Mouse (Mus musculus): ENCODE results near the gene Olfr1150-ps1. TPM values are rescaled to one million over a fixed set of nuclear protein-coding genes. Genes with fewer than 3 reads are reported as not detected.

Gene Olfr1150-ps1
- total RNA-seq (2021) = not detected

- DNase-seq = no peak
Observed at GRCm38 (mm10) chr2:87843693-87844092, at the start of gene Olfr1150-ps1. Gene Olfr1150-ps1 (plus strand): TSS chr2:87843993.

GRCm38 (mm10) chr2:87800292-87800691 lies 43.5 kb upstream of the Olfr1150-ps1 start, which contains the start of gene Olfr1143:
Gene Olfr1143 (plus strand): TSS chr2:87800592.
- DNase-seq = no peak

DNA sequence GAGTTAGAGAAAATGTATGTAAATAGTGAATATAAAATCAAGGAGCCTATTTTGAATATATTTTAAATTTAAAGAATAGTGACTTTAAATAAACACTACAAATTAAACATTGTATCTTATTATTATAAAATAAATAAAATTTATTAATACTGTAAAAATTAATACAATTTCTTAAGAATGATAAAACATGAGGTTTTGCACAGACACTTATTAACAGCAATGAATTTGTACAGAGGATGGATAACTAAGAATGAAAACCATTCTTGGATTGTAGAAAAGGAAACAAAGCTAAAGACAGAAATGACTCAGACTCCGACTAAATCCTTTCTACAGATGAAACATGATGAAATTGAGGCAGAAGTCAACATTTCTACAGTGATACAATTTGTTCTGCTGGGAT lies 34.3 kb upstream of the Olfr1150-ps1 start, which contains the start of gene Olfr1145:
Gene Olfr1145, plus strand, starts transcription at position 301 of the 400 bp plus-strand sequence.
- DNase-seq = no peak

DNA sequence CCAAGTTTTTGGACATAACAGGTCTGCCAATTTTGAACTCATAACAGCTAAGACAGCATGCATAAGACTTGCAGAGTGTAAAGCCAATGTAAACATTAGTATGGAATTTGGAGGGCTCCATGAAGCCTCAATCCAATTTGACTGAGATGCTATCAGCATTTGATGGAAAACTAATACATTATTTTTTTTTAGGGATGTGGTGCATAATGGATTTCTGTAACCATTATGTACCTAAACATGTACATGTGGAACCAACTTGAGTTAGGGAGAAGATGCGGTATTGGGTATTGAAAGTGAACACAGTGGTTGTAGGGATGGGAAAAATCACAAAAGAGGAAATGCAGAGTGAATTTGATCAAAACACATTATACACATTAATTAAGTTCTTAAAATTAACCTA lies 13.6 kb upstream of the Olfr1150-ps1 start, which contains the start of gene Olfr1148:
Gene Olfr1148, plus strand, starts transcription at position 301 of the 400 bp plus-strand sequence.
- DNase-seq = no peak

DNA sequence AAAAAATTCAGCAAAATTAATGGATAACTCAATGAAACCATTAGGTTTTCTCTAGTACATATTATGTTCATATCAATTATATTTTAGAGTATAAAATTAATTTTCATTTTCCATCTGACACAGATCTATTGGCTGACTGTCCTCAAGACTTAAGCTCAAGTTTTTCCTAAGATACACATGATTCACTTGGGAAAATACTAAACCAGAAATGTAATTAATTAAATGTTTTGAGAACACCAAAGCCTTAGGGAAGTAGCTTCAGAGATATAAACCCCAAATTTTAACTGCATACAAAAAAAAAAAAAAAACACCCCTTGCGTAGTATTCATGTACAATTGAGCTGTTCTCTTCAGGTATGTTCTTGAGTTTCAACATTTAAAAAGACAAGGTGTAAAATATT lies 11.8 kb downstream of the Olfr1150-ps1 start, which contains the start of gene Olfr1151:
Gene Olfr1151, plus strand, starts transcription at position 301 of the 400 bp plus-strand sequence.
- no peak for DNase-seq

GRCm38 (mm10) chr2:87866192-87866591 lies 22.4 kb downstream of the Olfr1150-ps1 start, which contains the start of gene Olfr1152:
Gene Olfr1152 (plus strand): TSS chr2:87866492.
- DNase-seq = no peak

DNA sequence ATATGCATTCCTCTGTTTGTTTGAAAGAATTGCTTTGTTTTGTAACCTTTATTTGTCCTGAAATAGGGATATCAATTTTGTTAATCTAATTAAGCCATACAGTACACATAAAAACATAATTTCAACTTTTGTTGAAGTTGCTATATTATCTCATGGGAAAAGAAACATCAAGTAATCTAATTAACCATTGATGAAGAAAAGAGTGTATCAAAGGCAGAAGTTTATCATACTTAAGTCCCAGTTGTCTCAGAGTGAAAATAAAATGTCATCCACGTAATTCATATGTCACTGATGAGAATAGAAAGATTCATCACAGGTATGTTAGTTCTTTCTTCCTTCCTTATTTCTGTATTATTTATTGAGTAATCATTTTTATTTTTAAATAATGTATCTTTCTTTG lies 50.9 kb downstream of the Olfr1150-ps1 start, which contains the start of gene Olfr1153:
Gene Olfr1153, plus strand, starts transcription at position 301 of the 400 bp plus-strand sequence.
- no peak for DNase-seq

Other genes with a start within 250 kb of the Olfr1150-ps1 start
- not detected for gene Olfr1130, start 237.8 kb upstream of the Olfr1150-ps1 start, total RNA-seq (2021)
- not detected for gene Olfr1131, start 216.9 kb upstream of the Olfr1150-ps1 start, total RNA-seq (2021)
- not detected for gene Olfr1132, start 206.5 kb upstream of the Olfr1150-ps1 start, total RNA-seq (2021)
- not detected for gene Olfr1133, start 196.6 kb upstream of the Olfr1150-ps1 start, total RNA-seq (2021)
- gene Olfr1134, start 185.5 kb upstream of the Olfr1150-ps1 start, total RNA-seq (2021) = not detected
- not detected for gene Olfr1135, start 170.3 kb upstream of the Olfr1150-ps1 start, total RNA-seq (2021)
- not detected for gene Olfr1136, start 150.0 kb upstream of the Olfr1150-ps1 start, total RNA-seq (2021)
- not detected for gene Olfr1137, start 130.8 kb upstream of the Olfr1150-ps1 start, total RNA-seq (2021)
- gene Olfr1138, start 104.0 kb upstream of the Olfr1150-ps1 start, total RNA-seq (2021) = not detected
- gene Olfr1140, start 100.2 kb upstream of the Olfr1150-ps1 start, total RNA-seq (2021) = not detected
- not detected for gene Olfr1141, start 90.0 kb upstream of the Olfr1150-ps1 start, total RNA-seq (2021)
- not detected for gene Olfr152, start 64.5 kb upstream of the Olfr1150-ps1 start, total RNA-seq (2021)
- not detected for gene Olfr1143, start 43.4 kb upstream of the Olfr1150-ps1 start, total RNA-seq (2021)
- gene Olfr1145, start 34.2 kb upstream of the Olfr1150-ps1 start, total RNA-seq (2021) = not detected
- gene Olfr1148, start 13.5 kb upstream of the Olfr1150-ps1 start, total RNA-seq (2021) = not detected
- not detected for gene Olfr1151, start 11.9 kb downstream of the Olfr1150-ps1 start, total RNA-seq (2021)
- gene Olfr1152, start 22.5 kb downstream of the Olfr1150-ps1 start, total RNA-seq (2021) = not detected
- not detected for gene Olfr1153, start 51.0 kb downstream of the Olfr1150-ps1 start, total RNA-seq (2021)
- gene Olfr1154, start 61.2 kb downstream of the Olfr1150-ps1 start, total RNA-seq (2021) = not detected
- not detected for gene Olfr1155, start 101.1 kb downstream of the Olfr1150-ps1 start, total RNA-seq (2021)
- not detected for gene Olfr1156, start 109.1 kb downstream of the Olfr1150-ps1 start, total RNA-seq (2021)
- gene Olfr1157, start 124.3 kb downstream of the Olfr1150-ps1 start, total RNA-seq (2021) = not detected
- not detected for gene Olfr74, start 130.7 kb downstream of the Olfr1150-ps1 start, total RNA-seq (2021)
- gene Olfr1158, start 146.1 kb downstream of the Olfr1150-ps1 start, total RNA-seq (2021) = not detected
- gene Olfr1160, start 164.3 kb downstream of the Olfr1150-ps1 start, total RNA-seq (2021) = not detected
- gene Olfr1161, start 178.8 kb downstream of the Olfr1150-ps1 start, total RNA-seq (2021) = not detected
- not detected for gene Olfr73, start 193.7 kb downstream of the Olfr1150-ps1 start, total RNA-seq (2021)
- not detected for gene Olfr1162, start 207.1 kb downstream of the Olfr1150-ps1 start, total RNA-seq (2021)
- not detected for gene Olfr1163, start 227.8 kb downstream of the Olfr1150-ps1 start, total RNA-seq (2021)
- not detected for gene Olfr1164, start 250.0 kb downstream of the Olfr1150-ps1 start, total RNA-seq (2021)